Mouse (Mus musculus) cerebellum, postnatal 10 days (tissue): ENCODE results near the gene Hadhb.

Experiments
- DNase-seq, 2 experiments: peaks; one replicate each; pipeline ENCODE4 v3.0.0; 2021; ENCODE audit warnings: mixed read lengths in 2 of 2

Hadhb gene

GRCm38 (mm10) chr5:30154474-30155394, at the start of gene Hadhb, which contains the start of gene Hadha:
TSS of gene Hadhb (plus strand) at chr5:30155248.
TSS of gene Hadha (minus strand) at chr5:30155162.
- DNase-seq: peak; percentile 95 to 96

DNA sequence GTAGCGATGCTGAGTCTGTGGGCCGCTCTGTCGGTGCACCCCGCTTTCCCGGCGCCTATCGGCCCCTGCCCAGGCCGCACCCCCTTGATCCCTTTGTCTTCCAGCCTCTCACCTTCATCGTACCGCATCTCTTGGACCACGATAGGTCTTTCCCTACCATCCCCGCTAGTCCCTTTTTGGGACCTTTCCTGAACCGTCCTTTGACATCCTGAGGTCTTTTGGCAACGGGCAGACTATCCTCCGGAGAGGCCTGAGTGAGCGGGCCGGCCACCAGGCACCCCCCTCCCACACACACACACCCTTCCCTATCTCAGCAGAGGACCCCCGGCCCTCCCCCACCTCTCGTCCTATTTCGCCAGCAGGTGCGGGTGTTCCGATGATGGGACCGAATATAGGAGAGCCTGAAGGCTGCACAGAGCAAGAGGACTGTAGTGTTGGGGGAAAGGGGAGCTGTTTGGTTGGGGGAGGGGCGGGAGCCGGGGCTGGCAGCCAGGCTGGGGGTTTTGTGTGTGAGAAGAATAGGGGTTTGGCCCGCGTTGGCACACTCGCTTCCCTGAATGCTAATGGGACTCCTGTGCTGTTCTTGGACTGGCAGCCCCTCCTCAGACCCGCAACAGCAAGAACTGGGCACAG, 49.3 kb upstream of the Hadhb start, which contains the start of gene 3110082J24Rik:
Gene 3110082J24Rik (minus strand): TSS at position 419 of the 633 bp plus-strand sequence.
- peak; percentile 55 to 68 for DNase-seq

DNA sequence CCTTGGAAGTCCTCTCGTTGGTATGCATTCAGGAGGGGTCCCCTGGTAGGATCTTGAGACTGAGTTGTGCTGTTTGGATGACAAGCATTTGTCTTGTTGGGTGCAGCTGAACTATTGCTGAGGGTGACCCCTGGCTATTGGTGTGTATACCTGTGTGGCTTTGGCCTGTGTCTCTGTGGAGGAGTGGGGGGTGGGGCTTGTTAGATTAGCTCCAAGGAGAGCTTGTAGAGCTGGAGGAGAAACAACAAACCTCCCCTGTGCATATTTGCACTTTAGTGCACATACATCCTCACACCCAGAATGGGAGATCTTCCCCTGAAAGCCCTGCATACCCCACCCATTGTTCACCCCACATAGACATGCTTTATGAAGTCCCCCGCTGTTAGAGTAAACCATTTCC, 48.3 kb upstream of the Hadhb start:
- no peak for DNase-seq

DNA sequence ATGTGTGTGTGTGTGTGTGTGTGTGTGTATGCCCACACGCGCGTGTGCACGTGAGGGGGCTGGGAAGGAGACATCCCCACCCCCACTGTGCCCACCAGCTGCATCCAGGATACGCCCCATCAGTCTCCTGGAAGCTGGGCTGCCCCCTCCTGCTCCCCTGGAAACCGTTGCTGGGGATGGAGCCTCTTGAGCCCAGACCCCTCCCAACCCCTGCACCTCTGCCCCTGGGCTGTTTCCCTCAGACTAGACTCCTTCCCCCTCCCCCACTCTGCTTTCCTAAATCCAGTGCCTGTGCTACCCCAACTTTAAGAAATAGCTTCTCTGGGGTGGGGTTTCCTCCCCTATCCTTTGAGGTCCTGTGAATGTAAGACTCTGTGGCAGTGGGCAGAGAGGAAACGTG, 47.9 kb upstream of the Hadhb start:
- peak; percentile 42 to 59 for DNase-seq

GRCm38 (mm10) chr5:30107611-30108041, 47.4 kb upstream of the Hadhb start:
- peak in 1 of 2 experiments; percentile 38 for DNase-seq

DNA sequence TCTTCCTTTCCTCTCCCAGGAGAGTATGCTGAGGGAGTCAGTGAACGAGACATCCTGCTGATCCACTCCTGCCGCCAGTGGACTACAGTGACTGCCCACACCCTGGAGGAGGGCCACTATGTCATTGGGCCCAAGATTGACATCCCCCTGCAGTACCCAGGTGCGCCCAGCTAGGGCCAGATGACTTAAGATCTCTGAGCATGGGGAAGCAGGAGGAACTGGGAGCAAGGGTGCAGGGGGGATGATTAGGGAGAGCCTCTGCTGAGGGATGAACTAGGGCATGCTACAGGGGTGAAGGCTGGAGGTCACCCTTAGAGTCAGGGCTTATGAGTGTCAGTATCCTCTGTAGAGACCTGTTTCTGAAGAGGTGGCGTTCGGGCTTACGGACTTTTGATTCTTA, 46.8 kb upstream of the Hadhb start:
- DNase-seq: no peak

DNA sequence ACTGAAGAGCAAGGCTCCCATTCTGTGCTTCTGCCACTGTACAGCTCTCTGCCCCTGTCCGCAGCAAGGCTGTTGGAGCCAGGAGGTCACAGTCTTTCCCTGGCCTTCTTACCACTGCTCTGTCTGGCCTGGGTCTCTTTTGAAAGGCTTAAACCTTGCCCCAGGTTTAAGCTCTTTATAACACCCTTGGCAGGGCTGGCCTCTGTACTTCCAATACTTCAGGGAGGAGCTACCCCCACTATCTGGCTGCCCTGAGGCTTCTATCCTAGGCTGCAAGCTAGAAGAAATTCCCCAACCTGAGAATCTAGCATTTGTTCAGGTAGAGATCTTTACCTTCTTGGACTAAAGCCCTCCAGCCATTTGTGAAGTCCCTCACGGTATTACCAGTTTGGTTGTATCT, 45.1 kb upstream of the Hadhb start:
- DNase-seq: no peak

DNA sequence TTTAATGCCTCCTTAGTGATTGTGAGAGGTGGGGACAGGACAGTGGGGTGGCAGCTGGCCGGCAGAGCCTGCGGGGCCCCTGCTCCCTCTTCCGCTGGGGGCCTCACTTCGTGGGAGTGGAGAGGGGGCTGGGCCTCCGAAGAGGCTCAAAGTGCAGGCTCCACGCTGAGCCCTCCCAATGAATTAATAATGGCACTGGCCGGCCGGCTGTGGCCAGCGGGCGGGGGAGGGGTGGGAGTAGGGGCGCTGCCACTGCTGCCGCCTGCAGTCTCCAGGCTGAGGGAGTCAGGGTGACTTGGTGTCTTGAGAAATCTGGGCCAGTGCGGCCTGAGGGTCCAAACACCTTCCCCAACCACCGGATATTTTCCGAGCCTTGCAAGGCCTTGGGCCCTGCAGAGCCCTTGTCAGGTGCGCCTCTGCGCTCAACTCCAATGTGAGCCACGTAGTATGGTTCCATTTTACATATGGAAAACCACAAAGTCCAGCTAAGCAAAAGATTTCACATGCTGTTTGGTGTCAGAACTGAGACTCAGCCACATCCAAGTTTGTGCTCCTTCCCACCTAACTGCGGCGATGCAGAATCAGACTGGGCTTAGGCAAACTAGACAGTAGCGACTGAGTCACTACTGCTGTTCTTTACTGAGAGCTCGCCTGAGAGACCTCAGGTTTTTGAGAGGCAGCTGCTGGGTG, 44.5 kb upstream of the Hadhb start:
- DNase-seq: peak in 1 of 2 experiments; percentile 48

GRCm38 (mm10) chr5:30111126-30111525, 43.9 kb upstream of the Hadhb start:
- peak; percentile 63 to 72 for DNase-seq

- DNase-seq: no peak
Measured at GRCm38 (mm10) chr5:30111771-30112170, 43.3 kb upstream of the Hadhb start.

GRCm38 (mm10) chr5:30112533-30113068, 42.4 kb upstream of the Hadhb start:
- no peak for DNase-seq

GRCm38 (mm10) chr5:30113881-30114760, 40.9 kb upstream of the Hadhb start:
- DNase-seq: peak; percentile 89 to 90

GRCm38 (mm10) chr5:30114761-30115140, 40.3 kb upstream of the Hadhb start:
- DNase-seq: no peak

DNA sequence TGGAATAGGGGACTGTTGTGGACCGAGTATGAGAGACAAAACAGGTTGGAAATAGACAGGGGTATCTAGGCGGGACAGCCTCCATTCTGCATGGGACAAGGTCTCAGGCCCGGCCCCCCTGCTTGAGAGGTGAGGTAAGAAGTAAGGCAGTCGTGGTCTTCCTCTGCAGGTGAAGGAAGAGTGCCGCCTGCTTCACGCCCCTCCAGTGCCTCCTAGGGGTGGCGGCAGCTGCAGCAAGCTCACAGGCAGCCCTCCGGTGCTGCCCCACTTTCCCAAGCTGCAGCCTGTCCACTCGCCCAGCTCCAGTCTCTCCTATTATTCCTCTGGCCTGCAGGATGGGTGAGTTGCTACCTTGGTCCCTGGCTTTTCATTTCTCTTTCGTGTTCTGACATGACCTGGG, 39.3 kb upstream of the Hadhb start:
- DNase-seq: peak in 1 of 2 experiments; percentile 30

DNA sequence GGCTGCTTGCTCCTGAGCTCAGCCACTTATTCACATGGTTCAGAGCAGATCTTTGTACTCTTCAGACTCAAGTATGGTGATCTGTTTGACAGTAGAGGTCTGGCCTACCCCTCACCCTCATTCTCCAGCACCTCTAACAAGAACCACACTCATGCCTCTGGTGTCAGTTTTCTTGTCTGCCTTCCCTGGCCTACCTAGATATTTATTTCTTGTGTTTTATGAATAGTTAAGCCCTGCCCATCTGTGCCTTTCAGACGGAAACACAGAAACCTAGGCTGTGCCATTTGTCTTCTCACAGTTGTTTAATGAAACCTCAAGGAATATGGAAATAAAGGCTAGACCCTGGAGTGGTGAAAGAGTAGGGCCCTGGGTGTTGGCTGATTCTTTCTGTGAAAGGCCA, 37.0 kb upstream of the Hadhb start:
- DNase-seq: no peak

- DNase-seq: no peak
Measured at GRCm38 (mm10) chr5:30119163-30119562, 35.9 kb upstream of the Hadhb start.

DNA sequence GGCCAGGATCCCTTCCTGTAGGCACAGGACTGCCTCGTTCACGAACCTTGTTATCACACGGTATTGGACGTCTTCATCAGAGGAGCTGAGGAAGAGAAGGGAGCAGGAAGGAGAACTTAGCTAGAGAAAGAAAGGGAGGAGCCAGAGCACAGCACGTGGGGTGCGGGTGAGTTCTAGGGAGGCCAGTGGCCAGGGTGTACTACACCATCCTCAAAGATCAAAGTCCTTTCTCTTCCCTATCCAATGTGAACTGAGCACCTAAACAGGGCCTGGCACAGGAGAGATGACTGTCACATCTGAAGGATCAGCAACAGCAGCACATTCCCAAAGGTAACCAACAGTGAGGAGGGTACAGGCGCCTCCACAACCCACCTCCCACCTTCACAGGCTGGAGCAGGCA, 34.9 kb upstream of the Hadhb start:
- DNase-seq: no peak

DNA sequence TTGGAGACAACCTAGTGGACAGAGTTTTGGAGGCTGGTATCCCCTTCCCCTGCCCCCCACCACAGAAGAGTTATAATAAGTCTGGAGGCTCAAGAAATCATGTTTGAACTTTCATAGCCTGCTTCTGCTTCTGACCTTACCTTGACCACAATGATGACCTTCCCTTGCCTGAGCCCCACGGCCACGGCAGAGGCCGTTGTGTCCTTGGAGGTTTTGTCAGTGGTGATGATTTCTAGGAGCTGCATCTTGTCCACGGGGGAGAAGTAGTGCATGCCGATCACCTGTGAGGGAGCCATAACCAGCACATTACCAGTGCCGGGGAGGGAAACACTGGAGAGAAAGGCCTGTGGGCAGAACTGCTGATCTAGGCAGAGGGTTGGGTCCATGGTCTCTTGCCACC, 32.6 kb upstream of the Hadhb start:
- DNase-seq: no peak

DNA sequence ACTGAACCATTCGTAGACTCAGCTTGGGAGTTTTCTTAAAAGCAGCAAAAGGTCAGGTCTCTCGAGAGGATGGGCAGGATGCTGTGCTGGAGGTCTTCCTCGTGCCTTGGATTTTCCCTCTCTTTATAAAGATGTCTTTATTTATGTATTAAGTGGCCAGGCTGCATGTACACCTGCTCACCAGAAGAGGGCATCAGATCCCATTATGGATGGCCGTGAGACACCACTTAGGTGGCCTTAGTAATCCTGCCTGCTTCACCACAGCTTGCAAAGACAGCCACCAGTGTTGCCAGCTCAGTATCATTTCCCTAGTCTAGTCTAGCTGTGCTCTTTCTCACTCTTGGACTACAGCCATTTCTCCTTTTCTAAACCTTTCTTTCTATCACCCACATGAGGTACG, 29.5 kb upstream of the Hadhb start:
- peak; percentile 35 to 52 for DNase-seq

DNA sequence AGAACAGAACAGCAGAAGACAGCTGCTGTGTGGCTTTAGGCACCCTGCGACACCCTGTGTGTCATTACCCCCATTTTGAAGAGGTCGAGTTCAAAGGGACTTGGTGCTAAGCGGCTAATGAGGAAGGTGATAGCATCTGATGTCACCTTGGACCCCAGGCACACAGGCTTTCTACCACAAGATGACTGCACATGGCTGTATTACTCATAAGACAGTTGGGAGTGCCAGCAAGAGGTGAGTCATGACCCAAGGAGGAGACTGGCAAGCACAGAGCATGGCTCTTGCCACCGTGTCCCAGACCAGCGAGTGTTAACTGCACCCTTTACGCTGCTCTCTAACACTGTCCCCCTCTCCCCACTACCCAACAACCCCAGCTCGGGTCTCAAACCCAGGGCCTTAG, 28.3 kb upstream of the Hadhb start:
- DNase-seq: no peak

- no peak for DNase-seq
Measured at GRCm38 (mm10) chr5:30127921-30128597, 27.0 kb upstream of the Hadhb start.
